Comparison of ENCODE assay signal across 7 mouse cellular contexts in genomic region chr4:132509621-132510296, GRCm38 (mm10). TPM values are rescaled to one million over a fixed set of nuclear protein-coding genes. Genes with fewer than 3 reads are reported as not detected.
DNase-seq lines count a peak whose midpoint lies in the region; ATAC-seq lines count a peak whose summit lies in the region.

No protein-coding gene starts in this region.

- H3K27ac ChIP-seq in hindbrain, embryonic 16.5 days (ENCODE audit: low read depth, low read length) = peak overlapping the region; percentile 77

- peak overlapping the region; percentile 81 for H3K4me2 ChIP-seq in hindbrain, embryonic 16.5 days (ENCODE audit: low read length)

- H3K27me3 ChIP-seq in hindbrain, embryonic 16.5 days (replicated peaks; ENCODE audit: control insufficient read depth, insufficient read depth, low read length) = peaks cover 3% of the 10 kb centered on the region; the same call in 1 of the 2 replicates

- H3K4me1 ChIP-seq in hindbrain, embryonic 16.5 days (ENCODE audit: control insufficient read depth, insufficient read depth, low read depth, low read length) = peaks cover 10% of the 10 kb centered on the region

- H3K4me3 ChIP-seq in hindbrain, embryonic 16.5 days (ENCODE audit: low read length) = peak overlapping the region; percentile 71

- intact Hi-C loops in left cerebral cortex, postnatal 25 days (cut with DNase I) = loop anchor here (1.0 to 10.0 kb wide), 3 partner anchors 45 to 205 kb away; partner anchors contain the start of genes Rab42 and Rcc1

- peak; percentile 36 for ATAC-seq in common myeloid progenitor, adult 5-6 weeks (replicated peaks; ENCODE audit: low read depth, poor library complexity, severe bottlenecking)
- ATAC-seq in hindbrain, embryonic 16.5 days = peak; percentile 81
- 0 out of 2 replicates have a peak, but pooled peaks have one; percentile 3 for ATAC-seq in megakaryocyte-erythroid progenitor cell, adult 5-6 weeks (replicated peaks; ENCODE audit: low FRiP score, low TSS enrichment, poor library complexity, severe bottlenecking)

- no peaks in the 10 kb centered on the region for H3K36me3 ChIP-seq in hindbrain, embryonic 16.5 days (ENCODE audit: control insufficient read depth, insufficient read depth, low read length)

- H3K9ac ChIP-seq in hindbrain, embryonic 16.5 days (ENCODE audit: low read depth, low read length) = peak overlapping the region; percentile 79

- under 1% methylated on average over 50 of the region's 52 CpGs for WGBS in hindbrain, embryonic 16.5 days

- no peaks in the 10 kb centered on the region for H3K9me3 ChIP-seq in hindbrain, embryonic 16.5 days (ENCODE audit: control insufficient read depth, low read length)

- peak; percentile 86 to 93 for DNase-seq in adrenal gland, adult (ENCODE audit: inconsistent age in 2 of 2, low spot score in 1 of 2)
- DNase-seq in gastrocnemius, adult 18-20 months (ENCODE audit: low spot score) = peak; percentile 43
- peak; percentile 61 to 75 for DNase-seq in left cerebral cortex, postnatal 25 days (ENCODE audit: low spot score in 2 of 2)
- peak; percentile 63 for DNase-seq in right cerebral cortex, postnatal 4 days

RNA-seq across cellular contexts. Expression of gene Sesn2, which starts 0.5 kb away (rescaled TPM):
- 1.6 and 3.2 TPM in 2 replicates for total RNA-seq in common myeloid progenitor, adult 5-6 weeks (2017)
- total RNA-seq in gastrocnemius, adult 18-20 months (2021) = 1 to 10 TPM; 2.1 to 2.5 TPM
- polyA plus RNA-seq in hindbrain, embryonic 16.5 days (2015; fragmentation: Nextera tagmentation; extraction: Ambion mirVana) = 13.3 and 14.6 TPM in 2 replicates
- 10 to 100 TPM in 1 of 2 experiments, 1 to 10 TPM in 1; 9.5 to 10.2 TPM for total RNA-seq in left cerebral cortex, postnatal 25 days (2021)
- total RNA-seq in megakaryocyte-erythroid progenitor cell, adult 5-6 weeks (2014; fragmentation: Nextera tagmentation) = 7.3 and 9.3 TPM in 2 replicates
- 2.6 and 3.8 TPM in 2 replicates for total RNA-seq in megakaryocyte-erythroid progenitor cell, adult 5-6 weeks (2017)

RNA-seq across cellular contexts. Expression of gene Atpif1, which starts 23.7 kb away (rescaled TPM):
- total RNA-seq in common myeloid progenitor, adult 5-6 weeks (2017) = 1,728 and 2,046 TPM in 2 replicates
- 10 to 100 TPM; 55.5 to 59.0 TPM for total RNA-seq in gastrocnemius, adult 18-20 months (2021)
- polyA plus RNA-seq in hindbrain, embryonic 16.5 days (2015; fragmentation: Nextera tagmentation; extraction: Ambion mirVana) = 1,157 and 1,329 TPM in 2 replicates
- total RNA-seq in left cerebral cortex, postnatal 25 days (2021) = 100 to 1,000 TPM; 490 to 544 TPM
- 1,479 and 1,723 TPM in 2 replicates for total RNA-seq in megakaryocyte-erythroid progenitor cell, adult 5-6 weeks (2014; fragmentation: Nextera tagmentation)
- total RNA-seq in megakaryocyte-erythroid progenitor cell, adult 5-6 weeks (2017) = 2,914 and 3,482 TPM in 2 replicates

RNA-seq across cellular contexts. Expression of gene Dnajc8, which starts 25.6 kb away (rescaled TPM):
- 412 and 457 TPM in 2 replicates for total RNA-seq in common myeloid progenitor, adult 5-6 weeks (2017)
- 10 to 100 TPM; 53.7 to 63.2 TPM for total RNA-seq in gastrocnemius, adult 18-20 months (2021)
- 130 and 138 TPM in 2 replicates for polyA plus RNA-seq in hindbrain, embryonic 16.5 days (2015; fragmentation: Nextera tagmentation; extraction: Ambion mirVana)
- total RNA-seq in left cerebral cortex, postnatal 25 days (2021) = 10 to 100 TPM; 83.9 to 93.1 TPM
- 160 and 183 TPM in 2 replicates for total RNA-seq in megakaryocyte-erythroid progenitor cell, adult 5-6 weeks (2014; fragmentation: Nextera tagmentation)
- 481 and 593 TPM in 2 replicates for total RNA-seq in megakaryocyte-erythroid progenitor cell, adult 5-6 weeks (2017)

RNA-seq across cellular contexts. Expression of gene Med18, which starts 46.0 kb away (rescaled TPM):
- total RNA-seq in common myeloid progenitor, adult 5-6 weeks (2017) = 16.4 and 17.8 TPM in 2 replicates
- 1 to 10 TPM; 2.6 TPM for total RNA-seq in gastrocnemius, adult 18-20 months (2021)
- 14.7 and 15.2 TPM in 2 replicates for polyA plus RNA-seq in hindbrain, embryonic 16.5 days (2015; fragmentation: Nextera tagmentation; extraction: Ambion mirVana)
- total RNA-seq in left cerebral cortex, postnatal 25 days (2021) = 10 to 100 TPM in 1 of 2 experiments, 1 to 10 TPM in 1; 8.5 to 10.8 TPM
- 21.2 and 23.4 TPM in 2 replicates for total RNA-seq in megakaryocyte-erythroid progenitor cell, adult 5-6 weeks (2014; fragmentation: Nextera tagmentation)
- total RNA-seq in megakaryocyte-erythroid progenitor cell, adult 5-6 weeks (2017) = 8.2 and 16.3 TPM in 2 replicates

RNA-seq across cellular contexts. Expression of gene Ptafr, which starts 54.1 kb away (rescaled TPM):
- total RNA-seq in common myeloid progenitor, adult 5-6 weeks (2017) = 2.1 TPM in 2 replicates
- total RNA-seq in gastrocnemius, adult 18-20 months (2021) = 1 to 10 TPM in 1 of 2 experiments, under 1 TPM in 1; 0.39 to 1.1 TPM
- polyA plus RNA-seq in hindbrain, embryonic 16.5 days (2015; fragmentation: Nextera tagmentation; extraction: Ambion mirVana) = 0.39 and 0.48 TPM in 2 replicates
- total RNA-seq in left cerebral cortex, postnatal 25 days (2021) = 1 to 10 TPM; 1.6 to 1.7 TPM
- not detected in 2 replicates for total RNA-seq in megakaryocyte-erythroid progenitor cell, adult 5-6 weeks (2014; fragmentation: Nextera tagmentation)
- 0.23 TPM in 1 of 2 replicates, not detected in the other for total RNA-seq in megakaryocyte-erythroid progenitor cell, adult 5-6 weeks (2017)

Comparison
In these comparisons a context has a peak if more than half of its experiments do, and no peak if none do; other contexts are left out.
1. Peak in every context shown above with its lines: DNase-seq, ATAC-seq, H3K4me3 ChIP-seq and H3K27ac ChIP-seq.
2. ATAC-seq: peak in every context shown above with its lines; median percentile 81 in hindbrain, embryonic 16.5 days; 36 in common myeloid progenitor, adult 5-6 weeks; 3 in megakaryocyte-erythroid progenitor cell, adult 5-6 weeks.
3. RNA of gene Atpif1, which starts 23.7 kb away (total RNA-seq): 1,479 to 3,482 TPM in megakaryocyte-erythroid progenitor cell, adult 5-6 weeks, 1,728 to 2,046 TPM in common myeloid progenitor, adult 5-6 weeks and 490 to 544 TPM in left cerebral cortex, postnatal 25 days; 55.5 to 59.0 TPM in gastrocnemius, adult 18-20 months; every median in the first group is over 4 times any median in the second.